Comparison of ENCODE assay signal across 8 mouse cellular contexts in the genomic region with DNA sequence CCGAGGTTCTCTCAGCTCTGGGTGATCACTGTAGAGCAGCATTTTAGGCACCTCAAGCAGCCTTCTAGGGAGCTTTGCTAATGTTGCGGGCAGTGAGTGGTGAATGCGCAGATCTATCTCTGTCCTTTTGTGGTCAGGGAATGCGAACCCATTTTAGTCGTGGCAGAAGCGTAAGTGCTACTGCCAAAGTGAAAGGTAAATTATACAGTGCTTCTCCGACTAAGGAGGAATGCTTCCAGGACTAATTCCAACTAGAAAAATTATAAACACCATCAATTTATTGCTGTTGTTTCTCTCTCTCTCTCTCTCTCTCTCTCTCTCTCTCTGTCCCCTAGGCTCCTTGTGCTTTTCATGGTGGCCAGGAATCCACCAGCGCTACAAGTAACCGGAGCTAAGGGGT. TPM values are rescaled to one million over a fixed set of nuclear protein-coding genes. Genes with fewer than 3 reads are reported as not detected.
DNase-seq lines count a peak whose midpoint lies in the region; ATAC-seq and TF ChIP-seq lines count a peak whose summit lies in the region.

Gene Bloc1s1, minus strand, starts transcription at position 101 of the 400 bp plus-strand sequence.

- 0 out of 2 replicates have a peak, but pooled peaks cover 4% of the 10 kb centered on the region for H3K27me3 ChIP-seq in intestine, embryonic 15.5 days (replicated peaks)

- H3K9ac ChIP-seq in intestine, embryonic 15.5 days: peak within 1 kb of the TSS; percentile 79

- intact Hi-C loops in gastrocnemius, postnatal 14 days (cut with DNase I; ENCODE audit: low total_unique reads): no loop called here

- H3K27ac ChIP-seq in layer of hippocampus, adult 2 months: peak within 1 kb of the TSS; percentile 98
- peak within 1 kb of the TSS; percentile 95 for H3K27ac ChIP-seq in intestine, embryonic 15.5 days

- peaks cover 38% of the 10 kb centered on the region for H3K4me1 ChIP-seq in intestine, embryonic 15.5 days (replicated peaks)

- 60% methylated on average over 9 of the region's 9 CpGs for WGBS in intestine, embryonic 15.5 days

- DNase-seq in layer of hippocampus, adult 2 months (ENCODE audit: low spot score in 2 of 2): no peak
- no peak for DNase-seq in layer of hippocampus, adult 9-10 months (ENCODE audit: low spot score)
- DNase-seq in adrenal gland, postnatal 36 days: no peak
- no peak for DNase-seq in gastrocnemius, postnatal 14 days
- no peak for DNase-seq in ovary, adult 18-20 months (ENCODE audit: low spot score)
- no peak for DNase-seq in ovary, postnatal 36 days (ENCODE audit: low spot score)

- no peak for ATAC-seq in intestine, embryonic 15.5 days
- peak; percentile 18; the same call in 1 of the 2 replicates for ATAC-seq in megakaryocyte-erythroid progenitor cell, adult 5-6 weeks (replicated peaks; ENCODE audit: low FRiP score, low TSS enrichment, poor library complexity, severe bottlenecking)

- TF ChIP-seq CTCF in layer of hippocampus, adult 2 months (conservative IDR thresholded peaks at IDR 0.05): no peak

- peak within 1 kb of the TSS; percentile 84 for H3K4me3 ChIP-seq in layer of hippocampus, adult 2 months
- peak within 1 kb of the TSS; percentile 87 for H3K4me3 ChIP-seq in intestine, embryonic 15.5 days (replicated peaks)

- no peaks in the 10 kb centered on the region for H3K36me3 ChIP-seq in intestine, embryonic 15.5 days

- peak within 1 kb of the TSS; percentile 63 for H3K4me2 ChIP-seq in intestine, embryonic 15.5 days (replicated peaks)

- H3K9me3 ChIP-seq in intestine, embryonic 15.5 days: no peaks in the 10 kb centered on the region

RNA-seq across cellular contexts. Expression of gene Bloc1s1, which starts in this region (rescaled TPM):
- total RNA-seq in layer of hippocampus, adult 2 months (2021): 100 to 1,000 TPM in 1 of 2 experiments, 10 to 100 TPM in 1; 88.5 to 102 TPM
- 100 to 1,000 TPM; 187 to 198 TPM for total RNA-seq in adrenal gland, postnatal 36 days (2021)
- total RNA-seq in gastrocnemius, postnatal 14 days (2021): 100 to 1,000 TPM; 174 to 181 TPM
- polyA plus RNA-seq in intestine, embryonic 15.5 days (2015; fragmentation: Nextera tagmentation; extraction: Ambion mirVana): 194 and 203 TPM in 2 replicates
- 45.7 and 94.6 TPM in 2 replicates for total RNA-seq in megakaryocyte-erythroid progenitor cell, adult 5-6 weeks (2014; fragmentation: Nextera tagmentation)
- 73.8 and 82.2 TPM in 2 replicates for total RNA-seq in megakaryocyte-erythroid progenitor cell, adult 5-6 weeks (2017)
